11 mouse cellular contexts compared by ENCODE assay signal in the genomic region with DNA sequence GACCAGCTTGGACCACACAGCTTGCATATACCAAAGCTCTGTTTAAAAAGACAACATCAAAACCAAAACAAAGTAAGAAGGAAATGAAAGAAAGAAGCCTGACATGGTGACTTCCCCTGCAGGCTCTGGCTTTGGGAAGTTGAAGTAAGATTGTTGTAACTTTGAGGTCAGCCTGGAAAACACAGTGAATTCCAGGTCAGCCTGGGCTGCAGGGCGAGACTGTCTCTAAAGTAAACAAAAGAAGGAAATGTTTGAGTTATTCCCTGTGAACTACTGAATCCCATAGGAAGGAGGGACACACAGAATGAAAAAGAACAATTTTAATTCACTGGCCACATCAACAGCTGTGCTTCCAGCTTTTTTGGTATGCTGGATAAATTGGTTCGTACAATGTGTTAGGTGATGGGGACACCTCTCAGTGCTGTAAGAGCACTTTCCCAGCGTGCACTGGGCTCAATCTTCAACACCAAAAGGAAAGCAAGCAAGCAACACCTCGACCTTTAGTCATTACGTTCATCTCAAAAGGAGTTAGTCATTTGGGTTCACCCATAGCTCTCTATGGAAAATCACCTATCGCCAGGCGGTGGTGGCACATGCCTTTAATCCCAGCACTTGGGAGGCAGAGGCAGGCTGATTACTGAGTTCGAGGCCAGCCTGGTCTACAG. TPM values are rescaled to one million over a fixed set of nuclear protein-coding genes. Genes with fewer than 3 reads are reported as not detected.
DNase-seq lines count a peak whose midpoint lies in the region; ATAC-seq and TF ChIP-seq lines count a peak whose summit lies in the region.
"Had no signal": no experiment of that assay in that cellular context is flagged by ENCODE, and none has a peak within 500 bp of the region (broad histone marks: within the 10 kb centered on the region; RNA-seq: fewer than 3 reads in every experiment).

No protein-coding gene starts in this region.

- WGBS in stomach, embryonic 14.5 days = 58% methylated on average over 8 of the region's 8 CpGs

- ATAC-seq in stomach, embryonic 14.5 days (ENCODE audit: insufficient number of reproducible peaks, insufficient read depth, low FRiP score, low read depth) = no peak
- ATAC-seq: forebrain, postnatal 0 days had no signal

- H3K9me3 ChIP-seq in stomach, embryonic 14.5 days (ENCODE audit: control insufficient read depth, low read depth, low read length) = no peaks in the 10 kb centered on the region

- H3K4me2 ChIP-seq in stomach, embryonic 14.5 days (replicated peaks; ENCODE audit: low read depth, low read length) = no peak overlapping the region

- TF ChIP-seq CTCF in bone marrow macrophage, adult 2 months (IDR thresholded peaks at IDR 0.05; ENCODE audit: low read depth, low read length) = no peak

- no peaks in the 10 kb centered on the region for H3K36me3 ChIP-seq in stomach, embryonic 14.5 days (ENCODE audit: control insufficient read depth, insufficient read depth, low read length)

- H3K4me1 ChIP-seq in bone marrow macrophage, adult 2 months (ENCODE audit: control insufficient read depth, insufficient read depth, low read length) = peaks cover 38% of the 10 kb centered on the region
- H3K4me1 ChIP-seq in stomach, embryonic 14.5 days (ENCODE audit: control insufficient read depth, insufficient read depth, low read length) = 0 out of 2 replicates have a peak, but pooled peaks cover 8% of the 10 kb centered on the region

- no peak overlapping the region for H3K4me3 ChIP-seq in bone marrow macrophage, adult 2 months (ENCODE audit: insufficient read depth, low read length)
- H3K4me3 ChIP-seq in stomach, embryonic 14.5 days (ENCODE audit: low read depth, low read length) = no peak overlapping the region

- DNase-seq in kidney, adult 9 months = peak; percentile 31
- no peak for DNase-seq in kidney, adult 11 months
- peak; percentile 32 for DNase-seq in kidney, postnatal 14 days
- DNase-seq in ovary, postnatal 14 days (ENCODE audit: low spot score) = no peak
- no peak for DNase-seq in right cerebral cortex, adult 2 months (ENCODE audit: low spot score in 2 of 2)
- DNase-seq: cerebellum, postnatal 14 days; forebrain, postnatal 0 days; heart, adult 18-20 months had no signal

- H3K27me3 ChIP-seq in stomach, embryonic 14.5 days (ENCODE audit: control insufficient read depth, insufficient read depth, low read length) = no peaks in the 10 kb centered on the region

- peak overlapping the region; percentile 79 for H3K27ac ChIP-seq in bone marrow macrophage, adult 2 months (ENCODE audit: insufficient read depth, low read depth, low read length)
- peak overlapping the region; percentile 6; the same call in 1 of the 2 replicates for H3K27ac ChIP-seq in stomach, embryonic 14.5 days (ENCODE audit: low read length)
- H3K27ac ChIP-seq: liver, embryonic 14.5 days had no signal

- no peak for TF ChIP-seq POLR2A in bone marrow macrophage, adult 2 months (IDR thresholded peaks at IDR 0.05; ENCODE audit: borderline replicate concordance, low read depth, low read length)

- no peak overlapping the region for H3K9ac ChIP-seq in stomach, embryonic 14.5 days (replicated peaks; ENCODE audit: low read depth, low read length)
- H3K9ac ChIP-seq: forebrain, postnatal 0 days; liver, embryonic 14.5 days had no signal

RNA-seq across cellular contexts. Expression of gene Nup54, which starts 32.2 kb away (rescaled TPM):
- 18.9 and 20.4 TPM in 2 replicates for polyA plus RNA-seq in bone marrow macrophage, adult 2 months (2012; ENCODE audit: insufficient read depth, insufficient read length, missing spikeins)
- 53.5 and 55.2 TPM in 2 replicates for polyA plus RNA-seq in stomach, embryonic 14.5 days (2014; fragmentation: Nextera tagmentation; extraction: Ambion mirVana)

RNA-seq across cellular contexts. Expression of gene Scarb2, which starts 39.4 kb away (rescaled TPM):
- polyA plus RNA-seq in bone marrow macrophage, adult 2 months (2012; ENCODE audit: insufficient read depth, insufficient read length, missing spikeins) = 93.7 and 98.6 TPM in 2 replicates
- polyA plus RNA-seq in stomach, embryonic 14.5 days (2014; fragmentation: Nextera tagmentation; extraction: Ambion mirVana) = 13.0 and 13.1 TPM in 2 replicates

Comparison
In these comparisons a context has a peak if more than half of its experiments do, and no peak if none do; other contexts are left out.
1. DNase-seq: peak in kidney, adult 9 months (single experiment) and kidney, postnatal 14 days (single experiment); none in kidney, adult 11 months (single experiment), ovary, postnatal 14 days (single experiment) and right cerebral cortex, adult 2 months (0 of 2).